Mouse (Mus musculus): ENCODE measurements around the gene Uhrf1bp1. TPM values are rescaled to one million over a fixed set of nuclear protein-coding genes. Genes with fewer than 3 reads are reported as not detected.
A peak's percentile ranks its signal among the peaks of the same experiment; 100 is the strongest.

Gene Uhrf1bp1
- polyA plus RNA-seq, 1 experiment from 2014 or later, result 2.4 TPM

- no peak overlapping the region; the same call in 1 of the 2 replicates for H3K4me3 ChIP-seq (ENCODE audit: low read depth, low read length)
These were observed 2.9 kb downstream of the Uhrf1bp1 start for GRCm38 (mm10) chr17:27859131-27859530.

GRCm38 (mm10) chr17:27865461-27865860 lies 9.2 kb downstream of the Uhrf1bp1 start:
- Histone ChIP-seq H3K27me3 (ENCODE audit: control insufficient read depth, insufficient read depth, low read depth, low read length) (no peaks in the 10 kb centered on the region), H3K4me2 (ENCODE audit: low read depth, low read length) (no peak overlapping the region), H3K9me3 (replicated peaks; ENCODE audit: control insufficient read depth, low read length) (no peaks in the 10 kb centered on the region), H3K4me1 (ENCODE audit: control insufficient read depth, low read depth, low read length) (no peaks in the 10 kb centered on the region; the same call in 1 of the 2 replicates), H3K9ac (ENCODE audit: low read depth, low read length) (no peak overlapping the region), H3K4me3 (ENCODE audit: low read depth, low read length) (no peak overlapping the region), H3K27ac (ENCODE audit: low read length) (no peak overlapping the region), H3K36me3 (ENCODE audit: control insufficient read depth, insufficient read depth) (no peaks in the 10 kb centered on the region)
- 62% methylated on average over 2 of the region's 2 CpGs for whole genome bisulfite sequencing (ENCODE audit: insufficient replicate concordance)
- ATAC-seq (ENCODE audit: low read depth), result no peak

More at GRCm38 (mm10) chr17:27859131-27859530, 2.9 kb downstream of the Uhrf1bp1 start:
- peak; percentile 59 for ATAC-seq (ENCODE audit: low read depth)
- Histone ChIP-seq H3K9me3 (replicated peaks; ENCODE audit: control insufficient read depth, low read length) (no peaks in the 10 kb centered on the region), H3K27ac (ENCODE audit: low read length) (peak overlapping the region; percentile 38; the same call in 1 of the 2 replicates), H3K9ac (ENCODE audit: low read depth, low read length) (peak overlapping the region; percentile 1; the same call in 1 of the 2 replicates), H3K36me3 (ENCODE audit: control insufficient read depth, insufficient read depth) (peaks cover 3% of the 10 kb centered on the region; the same call in 1 of the 2 replicates), H3K4me1 (ENCODE audit: control insufficient read depth, low read depth, low read length) (peaks cover 34% of the 10 kb centered on the region), H3K4me2 (ENCODE audit: low read depth, low read length) (peak overlapping the region; percentile 97), H3K27me3 (ENCODE audit: control insufficient read depth, insufficient read depth, low read depth, low read length) (no peaks in the 10 kb centered on the region)
- 10% methylated on average over 2 of the region's 2 CpGs for WGBS (ENCODE audit: insufficient replicate concordance)

- Histone ChIP-seq H3K9ac (ENCODE audit: low read depth, low read length) (no peak overlapping the region), H3K4me1 (ENCODE audit: control insufficient read depth, low read depth, low read length) (no peaks in the 10 kb centered on the region; the same call in 1 of the 2 replicates), H3K27me3 (ENCODE audit: control insufficient read depth, insufficient read depth, low read depth, low read length) (no peaks in the 10 kb centered on the region), H3K4me3 (ENCODE audit: low read depth, low read length) (no peak overlapping the region), H3K27ac (ENCODE audit: low read length) (no peak overlapping the region), H3K4me2 (ENCODE audit: low read depth, low read length) (no peak overlapping the region), H3K36me3 (ENCODE audit: control insufficient read depth, insufficient read depth) (no peaks in the 10 kb centered on the region), H3K9me3 (replicated peaks; ENCODE audit: control insufficient read depth, low read length) (no peaks in the 10 kb centered on the region)
- ATAC-seq (ENCODE audit: low read depth), result no peak
- WGBS (ENCODE audit: insufficient replicate concordance), result 75% methylated on average over 4 of the region's 4 CpGs
These were observed 10.5 kb downstream of the Uhrf1bp1 start for GRCm38 (mm10) chr17:27866737-27867136.

- H3K4me1 ChIP-seq (ENCODE audit: control insufficient read depth, low read depth, low read length), result peaks cover 18% of the 10 kb centered on the region
- ATAC-seq (ENCODE audit: low read depth), result no peak
- no peaks in the 10 kb centered on the region for H3K36me3 ChIP-seq (ENCODE audit: control insufficient read depth, insufficient read depth)
- no peak overlapping the region for H3K4me2 ChIP-seq (ENCODE audit: low read depth, low read length)
- no peak overlapping the region for H3K9ac ChIP-seq (ENCODE audit: low read depth, low read length)
- WGBS (ENCODE audit: insufficient replicate concordance), result 76% methylated on average over 3 of the region's 3 CpGs
- H3K27ac ChIP-seq (ENCODE audit: low read length), result no peak overlapping the region
- no peaks in the 10 kb centered on the region for H3K27me3 ChIP-seq (ENCODE audit: control insufficient read depth, insufficient read depth, low read depth, low read length)
- H3K4me3 ChIP-seq (ENCODE audit: low read depth, low read length), result no peak overlapping the region
- H3K9me3 ChIP-seq (replicated peaks; ENCODE audit: control insufficient read depth, low read length), result no peaks in the 10 kb centered on the region
These were observed 15.6 kb downstream of the Uhrf1bp1 start for GRCm38 (mm10) chr17:27871851-27872250.

GRCm38 (mm10) chr17:27873583-27873982 lies 17.3 kb downstream of the Uhrf1bp1 start:
- Histone ChIP-seq H3K4me2 (ENCODE audit: low read depth, low read length) (no peak overlapping the region), H3K4me1 (ENCODE audit: control insufficient read depth, low read depth, low read length) (peaks cover 18% of the 10 kb centered on the region), H3K27me3 (ENCODE audit: control insufficient read depth, insufficient read depth, low read depth, low read length) (no peaks in the 10 kb centered on the region), H3K36me3 (ENCODE audit: control insufficient read depth, insufficient read depth) (no peaks in the 10 kb centered on the region), H3K9me3 (replicated peaks; ENCODE audit: control insufficient read depth, low read length) (no peaks in the 10 kb centered on the region), H3K9ac (ENCODE audit: low read depth, low read length) (no peak overlapping the region), H3K4me3 (ENCODE audit: low read depth, low read length) (no peak overlapping the region), H3K27ac (ENCODE audit: low read length) (no peak overlapping the region)
- no peak for ATAC-seq (ENCODE audit: low read depth)
- WGBS (ENCODE audit: insufficient replicate concordance), result 69% methylated on average over 3 of the region's 3 CpGs

- Histone ChIP-seq H3K9me3 (replicated peaks; ENCODE audit: control insufficient read depth, low read length) (no peaks in the 10 kb centered on the region), H3K4me3 (ENCODE audit: low read depth, low read length) (peak overlapping the region; percentile 14; the same call in 1 of the 2 replicates), H3K4me2 (ENCODE audit: low read depth, low read length) (peak overlapping the region; percentile 33), H3K9ac (ENCODE audit: low read depth, low read length) (no peak overlapping the region; the same call in 1 of the 2 replicates), H3K27ac (ENCODE audit: low read length) (peak overlapping the region; percentile 50; the same call in 1 of the 2 replicates), H3K36me3 (ENCODE audit: control insufficient read depth, insufficient read depth) (peaks cover 3% of the 10 kb centered on the region; the same call in 1 of the 2 replicates), H3K4me1 (ENCODE audit: control insufficient read depth, low read depth, low read length) (peaks cover 18% of the 10 kb centered on the region), H3K27me3 (ENCODE audit: control insufficient read depth, insufficient read depth, low read depth, low read length) (no peaks in the 10 kb centered on the region)
- 19% methylated on average over 5 of the region's 5 CpGs for WGBS (ENCODE audit: insufficient replicate concordance)
- peak; percentile 89 for ATAC-seq (ENCODE audit: low read depth)
These were observed 18.3 kb downstream of the Uhrf1bp1 start for GRCm38 (mm10) chr17:27874510-27874909.

GRCm38 (mm10) chr17:27881518-27881917 lies 25.3 kb downstream of the Uhrf1bp1 start:
- Histone ChIP-seq H3K27ac (ENCODE audit: low read length) (no peak overlapping the region), H3K4me2 (ENCODE audit: low read depth, low read length) (no peak overlapping the region), H3K27me3 (ENCODE audit: control insufficient read depth, insufficient read depth, low read depth, low read length) (no peaks in the 10 kb centered on the region), H3K4me3 (ENCODE audit: low read depth, low read length) (no peak overlapping the region), H3K9ac (ENCODE audit: low read depth, low read length) (no peak overlapping the region), H3K36me3 (ENCODE audit: control insufficient read depth, insufficient read depth) (peaks cover 19% of the 10 kb centered on the region), H3K4me1 (ENCODE audit: control insufficient read depth, low read depth, low read length) (no peaks in the 10 kb centered on the region), H3K9me3 (replicated peaks; ENCODE audit: control insufficient read depth, low read length) (no peaks in the 10 kb centered on the region)
- WGBS (ENCODE audit: insufficient replicate concordance), result 73% methylated on average over 11 of the region's 11 CpGs
- no peak for ATAC-seq (ENCODE audit: low read depth)

GRCm38 (mm10) chr17:27883129-27883528 lies 26.9 kb downstream of the Uhrf1bp1 start:
- Histone ChIP-seq H3K4me3 (ENCODE audit: low read depth, low read length) (no peak overlapping the region), H3K4me2 (ENCODE audit: low read depth, low read length) (no peak overlapping the region), H3K9me3 (replicated peaks; ENCODE audit: control insufficient read depth, low read length) (no peaks in the 10 kb centered on the region), H3K27me3 (ENCODE audit: control insufficient read depth, insufficient read depth, low read depth, low read length) (no peaks in the 10 kb centered on the region), H3K36me3 (ENCODE audit: control insufficient read depth, insufficient read depth) (peaks cover 19% of the 10 kb centered on the region), H3K4me1 (ENCODE audit: control insufficient read depth, low read depth, low read length) (no peaks in the 10 kb centered on the region), H3K27ac (ENCODE audit: low read length) (no peak overlapping the region), H3K9ac (ENCODE audit: low read depth, low read length) (no peak overlapping the region)
- no peak for ATAC-seq (ENCODE audit: low read depth)
- WGBS (ENCODE audit: insufficient replicate concordance), result 76% methylated on average over 8 of the region's 8 CpGs

- Histone ChIP-seq H3K27ac (ENCODE audit: low read length) (no peak overlapping the region), H3K4me3 (ENCODE audit: low read depth, low read length) (no peak overlapping the region), H3K9me3 (replicated peaks; ENCODE audit: control insufficient read depth, low read length) (no peaks in the 10 kb centered on the region), H3K9ac (ENCODE audit: low read depth, low read length) (no peak overlapping the region), H3K4me2 (ENCODE audit: low read depth, low read length) (no peak overlapping the region), H3K27me3 (ENCODE audit: control insufficient read depth, insufficient read depth, low read depth, low read length) (no peaks in the 10 kb centered on the region), H3K4me1 (ENCODE audit: control insufficient read depth, low read depth, low read length) (no peaks in the 10 kb centered on the region), H3K36me3 (ENCODE audit: control insufficient read depth, insufficient read depth) (peaks cover 18% of the 10 kb centered on the region)
- no peak for ATAC-seq (ENCODE audit: low read depth)
- WGBS (ENCODE audit: insufficient replicate concordance), result 78% methylated on average over 6 of the region's 6 CpGs
These were observed 27.8 kb downstream of the Uhrf1bp1 start for GRCm38 (mm10) chr17:27883994-27884393.

Measured in liver, embryonic 16.5 days (tissue).